Mouse (Mus musculus): ENCODE results near the gene Cyp21a1. TPM values are rescaled to one million over a fixed set of nuclear protein-coding genes. Genes with fewer than 3 reads are reported as not detected.
"Not testable (repeated sequence)": the region's sequence is repeated elsewhere in the genome, so short reads cannot be mapped to it uniquely, and the experiment has no call there.

The Cyp21a1 gene
- polyA plus RNA-seq, 1 experiment, result 0.67 TPM

GRCm38 (mm10) chr17:34840736-34841307 lies 36.5 kb upstream of the Cyp21a1 start:
- H3K27ac ChIP-seq (ENCODE audit: insufficient read depth, low read depth, low read length), result no peak overlapping the region
- no peak overlapping the region for H3K4me3 ChIP-seq (ENCODE audit: low read depth, low read length)
- H3K27me3 ChIP-seq (ENCODE audit: control insufficient read depth, insufficient read depth, low read length), result no peaks in the 10 kb centered on the region
- TF ChIP-seq CTCF (IDR thresholded peaks at IDR 0.05; ENCODE audit: extremely low read depth, insufficient read length, insufficient replicate concordance, low read depth, low read length) (no peak), POLR2A (IDR thresholded peaks at IDR 0.05; ENCODE audit: low read depth, low read length) (no peak)
- 76% methylated on average over 6 of the region's 6 CpGs for WGBS
- peaks cover 11% of the 10 kb centered on the region for H3K4me1 ChIP-seq (ENCODE audit: control insufficient read depth, insufficient read depth, insufficient read length, low read length)
- H3K36me3 ChIP-seq (ENCODE audit: control insufficient read depth, insufficient read depth, low read length), result peaks cover 58% of the 10 kb centered on the region

- Histone ChIP-seq H3K27me3 (ENCODE audit: control insufficient read depth, insufficient read depth, low read length) (no peaks in the 10 kb centered on the region), H3K4me3 (ENCODE audit: low read depth, low read length) (no peak overlapping the region), H3K36me3 (ENCODE audit: control insufficient read depth, insufficient read depth, low read length) (peaks cover 45% of the 10 kb centered on the region), H3K4me1 (ENCODE audit: control insufficient read depth, insufficient read depth, insufficient read length, low read length) (peaks cover 11% of the 10 kb centered on the region), H3K27ac (ENCODE audit: insufficient read depth, low read depth, low read length) (no peak overlapping the region)
- WGBS, result 87% methylated on average over 7 of the region's 7 CpGs
- TF ChIP-seq CTCF (IDR thresholded peaks at IDR 0.05; ENCODE audit: extremely low read depth, insufficient read length, insufficient replicate concordance, low read depth, low read length) (no peak), POLR2A (IDR thresholded peaks at IDR 0.05; ENCODE audit: low read depth, low read length) (no peak)
Observed at GRCm38 (mm10) chr17:34838785-34839184, 34.4 kb upstream of the Cyp21a1 start.

GRCm38 (mm10) chr17:34837464-34838324 lies 33.3 kb upstream of the Cyp21a1 start:
- Histone ChIP-seq H3K4me3 (ENCODE audit: low read depth, low read length) (peak overlapping the region; percentile 79), H3K27ac (ENCODE audit: insufficient read depth, low read depth, low read length) (peak overlapping the region; percentile 66), H3K27me3 (ENCODE audit: control insufficient read depth, insufficient read depth, low read length) (no peaks in the 10 kb centered on the region), H3K4me1 (ENCODE audit: control insufficient read depth, insufficient read depth, insufficient read length, low read length) (peaks cover 11% of the 10 kb centered on the region), H3K36me3 (ENCODE audit: control insufficient read depth, insufficient read depth, low read length) (peaks cover 43% of the 10 kb centered on the region)
- TF ChIP-seq CTCF (IDR thresholded peaks at IDR 0.05; ENCODE audit: extremely low read depth, insufficient read length, insufficient replicate concordance, low read depth, low read length), result no peak
- no peak for TF ChIP-seq POLR2A (IDR thresholded peaks at IDR 0.05; ENCODE audit: low read depth, low read length)
- 27% methylated on average over 43 of the region's 43 CpGs for WGBS

- H3K4me3 ChIP-seq (ENCODE audit: low read depth, low read length), result peak within 1 kb of the TSS; percentile 79
- peak; percentile 35 for TF ChIP-seq POLR2A (IDR thresholded peaks at IDR 0.05; ENCODE audit: low read depth, low read length)
- TF ChIP-seq CTCF (IDR thresholded peaks at IDR 0.05; ENCODE audit: extremely low read depth, insufficient read length, insufficient replicate concordance, low read depth, low read length), result no peak
- H3K27ac ChIP-seq (ENCODE audit: insufficient read depth, low read depth, low read length), result peak within 1 kb of the TSS; percentile 66
- 1% methylated on average over 40 of the region's 40 CpGs for WGBS
- H3K36me3 ChIP-seq (ENCODE audit: control insufficient read depth, insufficient read depth, low read length), result peaks cover 45% of the 10 kb centered on the region
- H3K27me3 ChIP-seq (ENCODE audit: control insufficient read depth, insufficient read depth, low read length), result no peaks in the 10 kb centered on the region
- peaks cover 11% of the 10 kb centered on the region for H3K4me1 ChIP-seq (ENCODE audit: control insufficient read depth, insufficient read depth, insufficient read length, low read length)
Observed at GRCm38 (mm10) chr17:34836856-34837221, 32.5 kb upstream of the Cyp21a1 start, which contains the start of the genes Stk19 and Dxo. Gene Stk19, minus strand, starts transcription at chr17:34836945. Gene Dxo, plus strand, starts transcription at chr17:34837019.

GRCm38 (mm10) chr17:34836155-34836855 lies 31.9 kb upstream of the Cyp21a1 start:
- Histone ChIP-seq H3K27ac (ENCODE audit: insufficient read depth, low read depth, low read length) (peak overlapping the region; percentile 52), H3K4me3 (ENCODE audit: low read depth, low read length) (peak overlapping the region; percentile 79), H3K4me1 (ENCODE audit: control insufficient read depth, insufficient read depth, insufficient read length, low read length) (peaks cover 11% of the 10 kb centered on the region), H3K27me3 (ENCODE audit: control insufficient read depth, insufficient read depth, low read length) (no peaks in the 10 kb centered on the region), H3K36me3 (ENCODE audit: control insufficient read depth, insufficient read depth, low read length) (peaks cover 44% of the 10 kb centered on the region)
- 4% methylated on average over 48 of the region's 48 CpGs for WGBS
- no peak for TF ChIP-seq POLR2A (IDR thresholded peaks at IDR 0.05; ENCODE audit: low read depth, low read length)
- no peak for TF ChIP-seq CTCF (IDR thresholded peaks at IDR 0.05; ENCODE audit: extremely low read depth, insufficient read length, insufficient replicate concordance, low read depth, low read length)

- H3K27ac ChIP-seq (ENCODE audit: insufficient read depth, low read depth, low read length); H3K4me1 ChIP-seq (ENCODE audit: control insufficient read depth, insufficient read depth, insufficient read length, low read length); H3K27me3 ChIP-seq (ENCODE audit: control insufficient read depth, insufficient read depth, low read length); H3K4me3 ChIP-seq (ENCODE audit: low read depth, low read length): not testable (repeated sequence)
- peaks cover 68% of the 10 kb centered on the region for H3K36me3 ChIP-seq (ENCODE audit: control insufficient read depth, insufficient read depth, low read length)
- 100% methylated on average over 1 of the region's 1 CpGs for WGBS
Observed at GRCm38 (mm10) chr17:34830776-34831175, 26.4 kb upstream of the Cyp21a1 start.

- Histone ChIP-seq H3K27ac (ENCODE audit: insufficient read depth, low read depth, low read length) (no peak overlapping the region), H3K36me3 (ENCODE audit: control insufficient read depth, insufficient read depth, low read length) (no peaks in the 10 kb centered on the region), H3K27me3 (ENCODE audit: control insufficient read depth, insufficient read depth, low read length) (no peaks in the 10 kb centered on the region), H3K4me3 (ENCODE audit: low read depth, low read length) (no peak overlapping the region), H3K4me1 (ENCODE audit: control insufficient read depth, insufficient read depth, insufficient read length, low read length) (no peaks in the 10 kb centered on the region)
- 71% methylated on average over 7 of the region's 7 CpGs for WGBS
- TF ChIP-seq POLR2A (IDR thresholded peaks at IDR 0.05; ENCODE audit: low read depth, low read length) (no peak), CTCF (IDR thresholded peaks at IDR 0.05; ENCODE audit: extremely low read depth, insufficient read length, insufficient replicate concordance, low read depth, low read length) (no peak)
Observed at GRCm38 (mm10) chr17:34814818-34815370, 10.5 kb upstream of the Cyp21a1 start.
